Mouse (Mus musculus) cerebral cortex, adult 2 months (tissue): ENCODE data around the gene Acot2.

Experiments used
- WGBS: fragments of 180-500 bp; shearing (Covaris S2); methylation state at CpG from one replicate; pipeline ENCODE4 v1.1.7; 2018; 5-methylcytosine and 5-hydroxymethylcytosine counted together

The Acot2 gene

DNA sequence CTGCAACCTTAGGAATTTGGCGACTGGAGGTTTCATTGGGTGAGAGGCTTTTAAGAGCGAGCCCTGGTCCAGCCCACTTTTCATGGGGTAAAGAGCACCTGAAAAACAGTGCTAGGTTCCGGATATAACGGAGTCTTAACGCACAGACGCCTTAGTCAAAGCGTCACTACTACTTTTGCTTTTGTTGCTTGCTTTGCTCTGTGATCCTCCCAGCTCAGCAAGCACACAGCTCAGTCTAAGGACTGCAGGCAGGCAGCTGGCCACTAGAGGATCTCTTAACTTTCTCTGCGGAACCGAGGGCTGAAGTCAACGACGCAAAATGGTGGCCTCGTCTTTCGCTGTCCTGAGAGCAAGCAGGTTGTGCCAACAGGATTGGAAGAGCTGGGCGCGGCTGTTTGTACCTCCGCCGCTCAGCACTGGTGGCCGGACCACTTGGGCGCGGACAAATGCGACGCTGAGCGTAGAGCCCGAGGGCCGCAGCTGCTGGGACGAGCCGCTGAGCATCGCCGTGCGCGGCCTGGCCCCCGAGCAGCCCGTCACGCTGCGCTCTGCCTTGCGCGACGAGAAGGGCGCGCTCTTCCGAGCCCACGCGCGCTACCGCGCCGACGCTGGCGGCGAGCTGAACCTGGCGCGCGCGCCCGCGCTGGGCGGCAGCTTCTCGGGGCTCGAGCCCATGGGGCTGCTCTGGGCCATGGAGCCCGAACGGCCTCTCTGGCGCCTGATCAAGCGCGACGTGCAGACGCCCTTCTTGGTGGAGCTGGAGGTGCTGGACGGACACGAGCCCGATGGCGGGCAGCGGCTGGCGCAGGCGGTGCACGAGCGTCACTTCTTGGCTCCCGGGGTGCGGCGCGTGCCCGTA, at the start of gene Acot2:
Acot2 (plus strand) TSS at position 279 of the 859 bp plus-strand sequence.
- under 1% methylated on average over 80 of the region's 80 CpGs for WGBS

DNA sequence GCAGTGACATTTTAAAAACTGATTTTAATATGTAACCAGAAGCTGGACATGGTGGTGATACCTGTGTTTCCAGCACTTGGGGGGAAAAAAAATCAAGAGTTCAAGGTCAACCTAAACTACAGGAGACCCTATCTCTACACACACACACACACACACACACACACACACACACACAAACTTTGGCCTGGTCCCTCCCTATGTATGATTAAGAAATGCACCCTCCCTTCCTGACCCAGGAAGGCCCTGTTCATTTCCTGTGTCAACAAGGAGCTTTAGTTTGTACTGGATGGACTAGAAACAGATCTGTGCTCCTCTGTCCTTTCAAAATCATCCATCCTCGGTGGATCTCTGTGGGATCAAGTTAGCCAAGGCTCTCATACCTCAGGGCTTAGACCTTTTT, 49.1 kb upstream of the Acot2 start:
- 67% methylated on average over 1 of the region's 1 CpGs for WGBS

DNA sequence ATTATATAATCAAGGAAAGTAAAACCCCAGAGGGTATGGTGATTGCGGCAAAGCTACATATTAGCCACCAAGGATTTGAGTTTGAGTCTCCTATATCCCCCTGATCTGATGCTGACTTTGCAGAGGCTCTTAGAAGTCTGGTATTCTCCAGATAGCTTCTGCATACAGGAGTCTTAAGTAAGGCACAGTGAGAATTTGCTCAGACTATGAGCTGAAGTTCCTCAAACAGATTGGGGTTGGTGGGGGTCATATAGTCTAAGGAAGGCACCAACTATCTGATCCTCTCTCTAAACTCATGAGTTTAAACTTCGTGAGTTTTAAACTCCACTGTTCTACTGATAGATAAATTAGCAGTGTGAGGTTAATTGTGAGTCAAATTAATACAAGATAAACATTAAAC, 48.3 kb upstream of the Acot2 start:
- WGBS: 92% methylated on average over 2 of the region's 2 CpGs

DNA sequence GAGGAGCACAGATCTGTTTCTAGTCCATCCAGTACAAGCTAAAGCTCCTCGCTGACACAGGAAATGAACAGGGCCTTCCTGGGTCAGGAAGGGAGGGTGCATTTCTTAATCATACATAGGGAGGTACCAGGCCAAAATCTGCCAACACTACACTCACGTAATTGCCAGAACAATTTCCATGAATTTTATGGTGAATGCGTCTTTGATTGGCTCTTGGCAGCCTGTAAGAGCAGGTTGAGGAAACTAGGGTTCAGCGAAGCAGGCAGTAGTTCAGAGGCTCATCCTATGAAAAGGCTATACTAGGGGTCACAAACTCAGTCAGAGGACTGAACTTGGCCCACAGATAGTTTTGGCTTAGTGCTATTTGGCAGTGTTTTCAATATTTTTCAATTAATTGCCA, 47.6 kb upstream of the Acot2 start:
- WGBS: 73% methylated on average over 4 of the region's 4 CpGs

DNA sequence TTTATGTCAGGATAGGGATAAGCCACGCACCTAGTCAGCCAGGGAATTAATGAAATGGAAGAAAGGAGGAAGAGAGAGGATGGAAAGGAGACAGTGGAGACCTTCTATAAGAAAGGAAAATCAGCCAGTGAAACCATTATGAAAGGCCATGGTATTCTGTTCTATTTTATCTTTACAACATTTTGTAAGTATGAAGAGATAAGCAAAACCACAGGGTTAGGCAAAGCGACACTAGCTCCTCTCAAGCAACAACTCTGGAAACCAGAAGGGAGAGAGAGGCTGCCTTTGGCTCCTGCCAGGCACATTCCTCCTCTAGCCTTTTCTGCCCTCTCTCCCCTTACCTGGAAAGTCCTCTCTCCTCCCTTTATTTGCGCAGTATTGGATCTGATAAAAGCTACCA, 45.7 kb upstream of the Acot2 start:
- WGBS: 74% methylated on average over 3 of the region's 3 CpGs

DNA sequence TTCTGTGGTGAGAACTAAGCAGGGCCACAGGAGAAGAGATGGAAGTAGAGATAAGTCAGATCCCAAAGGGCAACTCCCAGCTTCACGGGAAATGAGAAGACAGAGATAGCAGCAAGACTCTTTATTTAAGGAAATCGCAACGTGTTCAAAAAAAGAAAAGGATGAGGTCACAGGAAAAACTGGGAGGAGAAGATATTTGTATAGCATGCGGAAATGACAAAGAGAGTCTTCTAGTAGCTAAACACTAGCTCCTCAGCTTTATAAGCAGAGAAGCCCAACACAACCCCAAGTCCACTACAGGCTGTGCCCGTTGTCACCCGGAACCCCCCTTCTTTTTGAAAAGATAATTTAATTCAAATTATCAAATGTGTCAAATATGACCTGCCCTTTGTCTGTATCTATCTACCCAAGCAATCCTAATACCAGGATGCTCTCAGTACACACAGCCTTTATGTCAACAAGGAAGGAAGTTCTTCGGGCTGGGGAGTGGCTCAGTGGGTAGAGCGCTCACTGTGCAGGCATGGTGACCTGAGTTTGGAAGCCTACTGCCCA, 40.3 kb upstream of the Acot2 start:
- WGBS: 50% methylated on average over 8 of the region's 8 CpGs

DNA sequence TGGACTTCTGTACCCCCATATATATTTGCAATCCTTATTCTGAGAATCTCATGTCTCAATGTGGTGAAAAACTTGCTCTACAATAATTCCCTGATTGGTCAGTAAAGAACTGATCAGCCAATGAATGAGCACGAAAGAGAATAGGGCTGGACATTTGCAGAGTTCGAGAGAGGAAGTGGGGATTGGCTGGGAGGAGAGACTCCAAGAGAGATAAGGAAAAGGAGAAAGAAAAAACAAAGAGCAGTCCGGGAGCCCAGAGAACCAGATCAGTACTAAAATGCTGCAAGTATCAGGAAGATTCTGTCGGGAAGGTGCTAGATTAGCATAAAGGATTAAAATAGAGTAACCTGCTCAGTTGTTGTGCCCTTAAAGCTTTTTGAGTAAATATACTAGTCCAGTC, 38.6 kb upstream of the Acot2 start:
- 81% methylated on average over 4 of the region's 4 CpGs for WGBS

DNA sequence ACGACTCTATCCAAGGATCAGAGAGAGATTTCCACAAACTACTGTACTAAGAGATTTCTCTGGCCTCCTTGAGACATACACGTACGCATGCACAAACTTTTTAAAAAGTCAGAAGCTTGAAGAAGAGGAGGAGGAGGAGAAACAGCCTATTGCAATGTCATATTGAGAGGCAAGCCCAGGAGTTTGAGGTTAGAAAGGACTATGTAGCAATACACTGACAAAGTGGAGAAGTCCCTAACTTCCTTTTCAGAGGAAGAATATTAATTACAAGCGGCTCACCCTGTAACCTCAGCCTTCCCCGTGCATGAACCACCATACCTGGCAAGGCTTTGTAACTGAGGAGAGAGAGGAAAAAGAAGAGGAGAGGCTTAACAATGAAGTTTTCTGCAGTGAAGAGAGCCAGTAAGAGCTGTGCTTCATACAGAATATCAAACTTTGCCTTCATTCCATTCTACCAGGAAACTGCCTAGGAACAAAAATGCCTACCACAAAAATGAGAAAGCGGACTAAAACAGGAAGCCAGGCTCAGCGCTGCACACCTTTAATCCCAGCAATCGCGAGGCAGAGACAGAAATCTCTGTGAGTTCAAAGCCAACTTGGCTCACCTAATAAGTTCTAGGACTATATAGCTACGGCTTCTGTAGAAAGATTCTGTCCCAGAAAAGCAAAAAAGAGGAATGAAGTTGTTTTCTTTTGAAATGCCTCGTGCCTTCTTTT, 37.7 kb upstream of the Acot2 start:
- 26% methylated on average over 11 of the region's 11 CpGs for WGBS

DNA sequence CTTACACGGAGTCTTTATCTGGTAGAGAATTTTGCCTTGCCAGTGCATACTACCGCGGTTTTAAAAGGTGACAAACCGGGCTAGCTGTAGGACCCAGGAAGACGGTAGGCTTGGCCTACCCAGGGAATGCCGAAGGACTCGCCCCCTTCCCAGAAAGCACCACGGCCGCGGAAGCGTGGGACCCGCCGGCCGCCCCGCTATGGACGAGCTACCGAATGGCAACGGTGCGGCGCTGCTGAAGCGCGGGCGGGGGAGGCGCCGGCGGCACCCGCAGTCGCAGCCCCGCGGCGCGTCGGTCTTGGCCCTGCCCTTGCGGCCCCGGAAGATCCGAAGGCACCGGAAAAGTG, 37.2 kb upstream of the Acot2 start, which contains the start of gene Riox1:
Riox1 (plus strand) TSS at position 116 of the 347 bp plus-strand sequence.
- under 1% methylated on average over 37 of the region's 37 CpGs for WGBS

DNA sequence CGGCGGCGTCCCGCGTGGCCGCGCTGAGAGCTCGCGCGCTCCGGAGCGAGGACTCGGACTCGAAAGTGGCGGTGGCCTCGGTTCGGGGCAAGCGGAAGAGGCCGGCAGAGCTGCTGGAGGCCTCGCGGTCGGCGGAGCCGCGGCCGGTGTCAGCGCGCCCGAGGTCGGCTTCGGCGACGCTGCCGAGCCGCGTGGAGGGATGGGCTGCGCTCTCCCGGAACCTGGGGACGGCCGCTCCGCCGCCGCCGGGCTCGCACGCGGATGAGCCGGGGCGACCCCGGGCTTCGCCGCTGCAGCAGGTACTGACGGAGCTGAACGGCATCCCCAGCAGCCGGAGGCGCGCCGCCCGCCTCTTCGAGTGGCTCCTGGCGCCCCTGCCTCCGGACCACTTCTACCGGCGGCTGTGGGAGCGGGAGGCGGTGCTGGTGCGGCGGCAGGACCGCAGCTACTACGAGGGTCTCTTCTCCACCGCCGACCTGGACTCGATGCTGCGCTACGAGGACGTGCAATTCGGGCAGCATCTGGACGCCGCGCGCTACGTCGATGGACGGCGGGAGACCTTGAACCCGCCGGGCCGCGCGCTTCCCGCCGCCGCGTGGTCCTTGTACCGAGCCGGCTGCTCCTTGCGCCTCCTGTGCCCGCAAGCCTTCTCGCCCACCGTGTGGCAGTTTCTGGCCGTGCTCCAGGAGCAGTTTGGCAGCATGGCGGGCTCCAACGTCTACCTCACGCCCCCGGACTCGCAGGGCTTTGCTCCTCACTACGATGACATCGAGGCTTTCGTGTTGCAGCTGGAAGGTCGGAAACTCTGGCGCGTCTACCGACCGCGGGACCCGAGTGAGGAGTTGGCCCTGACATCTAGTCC, 36.6 kb upstream of the Acot2 start:
- 1% methylated on average over 116 of the region's 116 CpGs for WGBS

DNA sequence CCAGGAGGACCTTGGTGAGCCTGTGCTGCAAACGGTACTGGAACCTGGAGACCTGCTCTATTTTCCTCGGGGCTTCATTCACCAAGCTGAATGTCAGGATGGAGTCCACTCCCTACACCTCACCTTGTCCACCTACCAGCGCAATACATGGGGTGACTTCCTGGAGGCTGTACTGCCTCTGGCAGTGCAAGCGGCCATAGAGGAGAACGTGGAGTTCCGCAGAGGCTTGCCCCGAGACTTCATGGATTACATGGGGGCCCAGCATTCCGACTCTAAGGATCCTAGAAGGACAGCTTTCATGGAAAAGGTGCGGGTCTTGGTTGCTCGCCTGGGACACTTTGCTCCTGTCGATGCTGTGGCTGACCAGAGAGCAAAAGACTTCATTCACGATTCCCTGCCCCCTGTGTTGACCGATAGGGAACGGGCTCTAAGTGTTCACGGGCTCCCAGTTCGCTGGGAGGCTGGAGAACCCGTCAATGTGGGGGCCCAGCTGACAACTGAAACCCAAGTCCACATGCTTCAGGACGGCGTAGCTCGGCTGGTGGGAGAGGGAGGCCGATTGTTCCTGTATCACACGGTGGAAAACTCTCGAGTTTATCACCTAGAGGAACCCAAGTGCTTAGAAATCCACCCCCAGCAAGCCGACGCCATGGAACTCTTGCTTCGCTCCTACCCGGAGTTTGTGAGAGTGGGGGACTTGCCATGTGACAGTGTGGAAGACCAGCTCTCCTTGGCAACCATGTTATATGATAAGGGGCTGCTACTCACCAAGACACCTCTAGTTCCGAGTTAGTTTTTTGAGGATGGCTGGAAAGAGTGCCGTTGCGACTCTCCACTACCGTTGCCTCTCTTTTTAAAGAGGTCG, 35.7 kb upstream of the Acot2 start:
- 71% methylated on average over 32 of the region's 32 CpGs for WGBS

DNA sequence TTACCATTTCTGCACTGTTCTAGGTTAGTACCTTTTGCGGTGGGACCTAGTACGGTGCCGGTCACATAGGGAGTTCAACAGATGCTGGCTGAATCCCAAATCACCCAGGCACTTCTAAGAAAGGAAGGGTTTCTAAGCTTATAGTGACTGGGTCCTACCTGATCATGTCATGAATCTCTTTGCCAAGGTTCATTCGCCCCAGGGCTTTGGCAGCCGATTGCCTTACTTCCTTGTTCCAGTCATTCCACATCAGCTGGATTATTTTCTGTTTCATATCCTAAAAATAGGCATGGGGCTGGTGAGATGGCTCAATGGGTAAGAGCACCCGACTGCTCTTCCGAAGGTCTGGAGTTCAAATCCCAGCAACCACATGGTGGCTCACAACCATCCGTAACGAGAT, 29.4 kb upstream of the Acot2 start:
- 91% methylated on average over 9 of the region's 9 CpGs for WGBS

DNA sequence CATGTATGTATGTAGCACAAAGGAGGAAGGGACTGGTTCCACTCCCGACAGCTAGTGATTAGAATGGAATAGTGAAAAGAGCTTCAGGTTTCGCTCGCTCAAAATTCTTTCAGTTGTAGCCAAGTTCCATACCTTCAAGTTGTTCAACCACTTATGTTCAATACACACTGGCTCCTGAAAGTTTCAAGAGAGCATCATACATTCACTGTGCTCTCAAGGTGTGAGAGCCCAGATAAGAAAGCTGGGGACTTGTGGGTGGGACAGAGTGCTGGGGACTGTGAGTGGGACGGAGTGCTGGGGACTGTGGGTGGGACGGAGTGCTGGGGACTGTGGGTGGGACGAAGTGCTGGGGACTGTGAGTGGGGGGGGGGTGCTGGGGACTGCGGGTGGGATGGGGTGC, 22.4 kb upstream of the Acot2 start:
- 86% methylated on average over 7 of the region's 7 CpGs for WGBS

DNA sequence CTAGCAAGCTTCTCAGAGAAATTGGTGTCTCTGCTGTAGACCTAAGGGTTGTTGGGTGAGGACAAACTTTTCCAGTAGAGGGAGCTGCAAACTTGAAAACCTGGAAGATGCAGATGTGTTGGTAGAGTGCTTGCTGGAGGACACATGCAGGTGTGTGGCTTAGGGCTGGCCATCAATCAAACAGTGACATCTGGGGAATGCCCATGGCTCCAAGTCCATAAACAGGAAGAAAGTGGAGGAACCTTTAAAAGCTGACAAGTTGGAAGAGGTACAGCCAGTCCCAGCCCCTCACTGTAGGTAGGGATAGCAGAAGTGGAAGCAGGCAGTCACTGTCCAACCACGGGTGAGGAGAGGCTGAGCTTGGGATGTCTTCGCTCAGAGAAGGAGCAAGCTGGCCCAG, 15.5 kb upstream of the Acot2 start:
- 78% methylated on average over 2 of the region's 2 CpGs for WGBS

DNA sequence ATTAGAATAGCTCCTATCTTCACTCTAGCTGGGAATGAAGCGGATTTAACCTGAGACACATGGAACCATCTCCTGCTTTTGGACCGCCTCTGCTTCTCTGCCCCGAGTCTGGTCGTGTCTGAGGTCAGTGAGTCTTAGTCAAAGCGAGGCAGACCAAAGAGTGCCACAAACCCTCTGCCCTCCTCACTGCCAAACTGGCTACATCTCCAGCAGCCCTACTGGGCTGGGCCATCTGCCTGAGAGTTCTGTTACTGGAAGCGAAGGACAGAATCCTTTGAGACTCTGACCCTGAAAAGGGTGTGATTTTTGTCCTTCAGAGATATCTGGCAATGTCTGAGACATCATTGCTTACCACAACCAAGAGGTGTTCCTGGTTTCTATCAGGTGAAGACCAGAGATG, 8.8 kb upstream of the Acot2 start:
- 87% methylated on average over 6 of the region's 6 CpGs for whole genome bisulfite sequencing

DNA sequence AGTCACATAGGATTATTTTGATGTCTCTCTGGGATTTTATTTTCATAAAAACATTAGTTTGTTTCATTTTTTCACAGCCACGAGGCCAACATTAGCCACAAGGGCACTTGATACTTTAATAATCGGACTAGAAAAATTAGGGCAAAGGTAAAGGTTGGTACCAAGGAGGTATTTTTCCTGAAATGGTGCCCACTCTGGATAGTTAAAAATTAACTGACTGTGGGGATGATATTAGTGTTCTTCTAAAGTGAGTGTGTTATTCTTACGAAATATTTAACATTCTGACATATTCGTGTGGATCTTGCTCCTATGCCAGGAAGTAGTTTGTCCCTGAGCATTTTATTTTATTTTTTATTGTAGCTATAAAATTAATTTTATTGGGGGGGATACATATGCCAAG, 6.0 kb upstream of the Acot2 start:
- 96% methylated on average over 4 of the region's 4 CpGs for WGBS

DNA sequence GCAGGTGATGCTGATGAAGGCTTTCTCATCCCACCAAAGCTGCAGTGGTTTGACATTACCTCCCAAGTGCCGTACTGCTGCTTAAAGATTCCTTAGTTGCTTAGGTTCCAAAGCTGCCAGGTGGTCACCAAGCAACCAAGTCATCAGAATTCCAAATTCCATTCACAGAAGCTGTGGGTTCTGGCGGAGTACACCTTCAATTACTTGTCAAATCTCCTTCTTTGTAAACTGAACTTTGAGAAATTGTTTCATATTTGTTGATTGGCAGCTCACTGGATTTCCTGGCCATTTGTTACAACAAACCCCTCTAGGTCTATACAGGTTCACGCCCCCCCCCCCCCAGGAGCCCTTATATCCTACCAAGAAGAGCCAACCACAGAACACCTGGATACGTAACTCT, 2.9 kb upstream of the Acot2 start, which contains the start of gene Heatr4:
Heatr4 (minus strand) TSS at position 101 of the 400 bp plus-strand sequence.
- WGBS: 77% methylated on average over 4 of the region's 4 CpGs

DNA sequence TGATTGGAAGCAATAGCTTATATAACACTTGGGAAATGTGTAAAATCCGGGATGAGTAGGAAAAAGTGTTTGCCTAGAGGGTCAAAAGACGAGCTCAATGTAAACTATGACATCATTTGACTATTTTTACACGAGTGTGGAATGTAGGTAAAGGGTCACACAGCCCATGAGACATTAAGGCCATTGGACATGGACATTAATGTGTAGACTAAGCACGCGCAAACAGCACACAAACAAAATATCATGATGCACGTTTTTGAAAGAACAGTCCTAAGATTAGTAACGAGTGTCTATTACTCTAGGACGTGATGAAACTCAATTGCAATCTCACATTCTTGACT, 449 bp upstream of the Acot2 start:
- 22% methylated on average over 8 of the region's 8 CpGs for WGBS

DNA sequence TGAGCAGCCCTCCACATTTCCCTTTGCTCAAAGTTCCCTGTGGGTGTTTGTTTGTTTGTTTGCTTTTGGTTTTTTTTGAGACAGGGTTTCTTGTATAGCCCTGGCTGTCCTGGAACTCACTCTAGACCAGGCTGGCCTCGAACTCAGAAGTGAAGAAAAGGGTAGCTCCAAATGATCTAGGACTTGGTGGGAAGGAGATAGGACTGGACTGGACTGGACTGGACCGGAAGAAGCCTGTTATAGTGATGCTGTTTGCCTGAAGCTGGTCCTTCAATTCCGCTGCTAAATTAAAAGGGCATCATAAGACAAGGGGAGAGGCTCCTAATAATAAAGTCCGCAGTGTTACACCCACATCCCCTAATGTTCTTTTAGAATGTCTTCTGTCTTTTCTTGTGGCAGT, 822 bp downstream of the Acot2 start:
- 53% methylated on average over 4 of the region's 4 CpGs for WGBS

DNA sequence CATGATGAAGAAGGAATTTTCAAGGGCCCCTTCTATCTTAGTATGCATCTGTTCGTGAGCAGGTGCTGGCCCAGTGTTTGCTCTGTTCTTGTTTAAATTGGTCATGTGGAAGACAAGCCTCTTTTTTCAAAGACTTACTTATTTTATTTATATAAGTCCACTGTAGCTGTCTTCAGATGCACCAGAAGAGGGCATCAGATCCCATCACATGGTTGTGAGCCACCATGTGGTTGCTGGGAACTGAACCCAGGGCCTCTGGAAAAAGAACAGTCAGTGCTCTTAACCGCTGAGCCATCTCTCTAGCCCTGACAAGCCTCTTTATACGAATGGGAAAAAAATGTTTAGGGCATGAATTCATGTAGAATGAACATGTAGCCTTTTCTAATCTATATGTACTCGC, 1.7 kb downstream of the Acot2 start:
- 96% methylated on average over 4 of the region's 4 CpGs for WGBS

DNA sequence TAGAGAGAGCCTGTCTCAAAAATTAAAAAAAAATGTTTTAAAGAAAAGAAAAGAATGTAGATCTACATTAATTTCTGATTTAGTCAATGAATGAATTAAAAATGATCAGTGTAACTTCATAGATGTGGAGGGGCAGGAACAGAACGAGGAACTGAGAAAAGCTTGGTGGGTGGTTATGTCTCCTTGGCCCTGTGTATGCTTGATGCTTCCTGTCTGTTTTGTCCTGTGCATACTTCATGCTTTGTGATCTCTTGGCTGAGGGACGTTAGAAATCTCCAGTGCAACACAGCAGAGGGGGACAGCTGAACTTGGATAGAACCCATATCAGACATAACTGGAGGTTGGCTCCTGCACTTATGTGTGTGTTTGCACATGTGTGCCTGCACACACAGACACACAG, 9.6 kb downstream of the Acot2 start:
- 52% methylated on average over 2 of the region's 2 CpGs for WGBS
